Mouse (Mus musculus): ENCODE measurements around the gene Tuba1a. TPM values are rescaled to one million over a fixed set of nuclear protein-coding genes. Genes with fewer than 3 reads are reported as not detected.

Gene Tuba1a
- polyA plus RNA-seq, 1 experiment from 2014 or later: 3,177 TPM

DNA sequence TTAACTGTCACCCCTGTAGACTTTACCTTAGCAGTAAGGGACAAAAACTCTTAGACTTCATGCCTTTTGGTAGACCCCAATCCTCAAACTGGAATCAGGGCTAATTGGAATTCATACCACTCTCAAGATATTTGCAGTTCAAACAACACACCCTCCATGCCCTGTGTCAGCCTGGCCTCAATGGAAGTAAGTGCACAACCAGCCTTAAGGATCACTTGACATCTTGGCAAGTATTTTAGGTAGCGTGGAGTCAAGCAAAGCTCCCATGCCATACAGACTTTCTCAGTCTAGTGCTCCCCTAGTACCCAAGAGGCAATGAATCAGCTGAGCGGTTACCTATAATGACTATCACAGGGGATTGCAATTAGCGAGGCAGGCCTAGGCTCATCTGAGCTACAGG, 22.5 kb downstream of the Tuba1a start:
- Histone ChIP-seq H3K36me3 (replicated peaks; ENCODE audit: control insufficient read depth, insufficient read depth, low read depth, low read length) (no peaks in the 10 kb centered on the region), H3K27ac (replicated peaks; ENCODE audit: low read depth, low read length) (no peak overlapping the region), H3K27me3 (ENCODE audit: control insufficient read depth, insufficient read depth, low read length) (no peaks in the 10 kb centered on the region), H3K9me3 (replicated peaks; ENCODE audit: control insufficient read depth, low read length) (no peaks in the 10 kb centered on the region), H3K4me1 (ENCODE audit: control insufficient read depth, insufficient read depth, low read length) (0 out of 2 replicates have a peak, but pooled peaks cover 3% of the 10 kb centered on the region), H3K4me3 (ENCODE audit: low read depth, low read length) (no peak overlapping the region), H3K9ac (replicated peaks; ENCODE audit: low read length) (no peak overlapping the region), H3K4me2 (ENCODE audit: low read depth, low read length) (no peak overlapping the region)
- WGBS: 75% methylated on average over 3 of the region's 3 CpGs
- ATAC-seq (replicated peaks; ENCODE audit: insufficient number of reproducible peaks, low FRiP score, low TSS enrichment, low read depth) (no peak), DNase-seq (ENCODE audit: low spot score) (no peak)

DNA sequence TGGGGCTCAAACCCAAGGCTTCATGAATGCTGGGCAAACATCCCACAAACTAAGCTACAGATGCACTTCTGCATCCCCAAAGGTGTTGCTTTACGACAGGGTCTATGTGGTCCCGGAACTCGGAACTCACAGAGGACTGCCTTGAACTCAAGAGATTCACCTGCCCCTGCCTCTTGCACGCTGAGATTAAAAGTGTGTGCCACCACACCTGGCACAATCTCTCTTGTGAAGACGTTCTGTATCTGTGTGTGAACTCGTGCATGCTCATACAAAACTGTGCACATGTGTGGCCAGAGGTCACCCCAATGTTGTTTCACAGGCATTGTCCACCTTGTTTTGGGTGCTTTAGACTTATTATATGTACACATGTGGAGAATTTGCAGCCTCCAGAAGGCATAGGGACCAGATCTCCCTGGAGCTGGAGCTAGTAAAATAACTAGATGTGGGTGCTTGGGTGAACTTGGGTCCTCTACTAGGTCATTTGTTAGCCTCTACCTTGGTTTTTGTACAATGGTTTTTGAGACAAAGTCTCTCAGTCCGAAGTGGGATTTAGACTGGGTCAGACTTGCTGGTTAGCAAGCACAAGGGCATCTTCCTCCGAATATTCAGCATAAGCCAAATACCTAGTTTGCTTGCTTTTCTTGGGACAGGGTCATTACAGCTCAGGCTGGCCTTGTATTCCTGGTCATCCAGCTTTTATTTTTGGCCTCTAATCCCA, 23.3 kb downstream of the Tuba1a start:
- H3K4me1 ChIP-seq (ENCODE audit: control insufficient read depth, insufficient read depth, low read length): no peaks in the 10 kb centered on the region
- WGBS: 53% methylated on average over 8 of the region's 8 CpGs
- H3K27ac ChIP-seq (replicated peaks; ENCODE audit: low read depth, low read length): no peak overlapping the region
- ATAC-seq (replicated peaks; ENCODE audit: insufficient number of reproducible peaks, low FRiP score, low TSS enrichment, low read depth) (no peak), DNase-seq (ENCODE audit: low spot score) (no peak)
- H3K4me3 ChIP-seq (ENCODE audit: low read depth, low read length): no peak overlapping the region
- no peak overlapping the region for H3K4me2 ChIP-seq (ENCODE audit: low read depth, low read length)
- no peaks in the 10 kb centered on the region for H3K36me3 ChIP-seq (replicated peaks; ENCODE audit: control insufficient read depth, insufficient read depth, low read depth, low read length)
- H3K9me3 ChIP-seq (replicated peaks; ENCODE audit: control insufficient read depth, low read length): no peaks in the 10 kb centered on the region
- H3K27me3 ChIP-seq (ENCODE audit: control insufficient read depth, insufficient read depth, low read length): no peaks in the 10 kb centered on the region
- no peak overlapping the region for H3K9ac ChIP-seq (replicated peaks; ENCODE audit: low read length)

DNA sequence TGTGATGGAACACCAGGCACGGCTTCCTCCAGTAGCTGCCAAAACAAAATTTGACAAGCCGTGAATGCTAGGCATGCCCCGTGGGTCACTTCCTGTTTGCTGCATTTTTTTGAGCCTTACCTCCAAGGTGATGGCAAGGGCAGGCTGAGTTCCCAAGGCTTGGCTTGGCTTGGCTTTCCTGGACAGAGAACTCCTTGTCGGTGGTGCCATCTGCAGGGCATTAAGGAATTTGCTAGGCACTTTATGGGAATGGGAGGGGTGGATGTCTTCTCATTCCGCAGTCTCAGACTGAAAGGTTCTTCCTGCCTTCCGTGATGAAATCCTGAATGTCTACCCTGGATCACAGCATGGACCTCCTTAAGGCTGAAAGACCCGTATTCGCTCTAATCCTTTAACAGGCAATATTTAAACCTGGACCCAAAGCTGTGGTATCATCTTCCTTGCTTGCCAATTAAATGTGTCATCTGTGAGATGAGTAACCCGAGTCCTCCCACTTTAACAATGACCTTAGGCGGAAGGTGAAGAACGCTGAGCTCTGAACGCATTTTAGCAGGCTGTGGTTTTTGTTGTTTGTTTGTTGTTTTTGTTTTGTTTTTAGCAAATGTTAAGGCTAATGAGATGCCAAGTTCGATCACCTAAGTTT, 24.8 kb downstream of the Tuba1a start:
- Histone ChIP-seq H3K9me3 (replicated peaks; ENCODE audit: control insufficient read depth, low read length) (no peaks in the 10 kb centered on the region), H3K4me1 (ENCODE audit: control insufficient read depth, insufficient read depth, low read length) (no peaks in the 10 kb centered on the region), H3K27ac (replicated peaks; ENCODE audit: low read depth, low read length) (0 out of 2 replicates have a peak overlapping the region, but pooled peaks have one; percentile 28), H3K9ac (replicated peaks; ENCODE audit: low read length) (peak overlapping the region; percentile 1; the same call in 1 of the 2 replicates), H3K4me3 (ENCODE audit: low read depth, low read length) (no peak overlapping the region), H3K27me3 (ENCODE audit: control insufficient read depth, insufficient read depth, low read length) (no peaks in the 10 kb centered on the region), H3K4me2 (ENCODE audit: low read depth, low read length) (no peak overlapping the region), H3K36me3 (replicated peaks; ENCODE audit: control insufficient read depth, insufficient read depth, low read depth, low read length) (no peaks in the 10 kb centered on the region)
- WGBS: 11% methylated on average over 13 of the region's 13 CpGs
- peak; percentile 88 for DNase-seq (ENCODE audit: low spot score)
- ATAC-seq (replicated peaks; ENCODE audit: insufficient number of reproducible peaks, low FRiP score, low TSS enrichment, low read depth): peak; percentile 54

DNA sequence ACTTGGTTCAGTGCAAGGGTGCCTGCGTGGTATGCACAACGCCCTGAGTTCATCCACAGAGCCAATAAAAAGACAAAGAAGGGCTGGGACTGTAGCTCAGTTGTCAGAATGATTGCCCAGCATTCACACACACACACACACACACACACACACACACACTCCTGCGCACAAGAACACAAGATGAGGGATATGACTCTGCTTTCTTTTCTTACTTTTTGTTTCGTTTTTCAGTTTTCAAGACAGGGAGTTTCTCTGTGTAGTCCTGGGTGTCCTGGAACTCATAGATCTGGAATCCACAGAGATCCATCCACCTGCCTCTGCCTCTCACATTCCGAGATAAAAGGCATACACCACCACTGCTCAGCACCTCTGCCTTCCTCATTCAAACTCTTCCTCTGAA, 25.9 kb downstream of the Tuba1a start:
- DNase-seq (ENCODE audit: low spot score) (no peak), ATAC-seq (replicated peaks; ENCODE audit: insufficient number of reproducible peaks, low FRiP score, low TSS enrichment, low read depth) (no peak)
- no peak overlapping the region for H3K9ac ChIP-seq (replicated peaks; ENCODE audit: low read length)
- no peaks in the 10 kb centered on the region for H3K9me3 ChIP-seq (replicated peaks; ENCODE audit: control insufficient read depth, low read length)
- no peak overlapping the region for H3K4me2 ChIP-seq (ENCODE audit: low read depth, low read length)
- WGBS: 91% methylated on average over 5 of the region's 5 CpGs
- no peaks in the 10 kb centered on the region for H3K27me3 ChIP-seq (ENCODE audit: control insufficient read depth, insufficient read depth, low read length)
- no peak overlapping the region for H3K27ac ChIP-seq (replicated peaks; ENCODE audit: low read depth, low read length)
- H3K4me3 ChIP-seq (ENCODE audit: low read depth, low read length): no peak overlapping the region
- no peaks in the 10 kb centered on the region for H3K4me1 ChIP-seq (ENCODE audit: control insufficient read depth, insufficient read depth, low read length)
- H3K36me3 ChIP-seq (replicated peaks; ENCODE audit: control insufficient read depth, insufficient read depth, low read depth, low read length): no peaks in the 10 kb centered on the region

DNA sequence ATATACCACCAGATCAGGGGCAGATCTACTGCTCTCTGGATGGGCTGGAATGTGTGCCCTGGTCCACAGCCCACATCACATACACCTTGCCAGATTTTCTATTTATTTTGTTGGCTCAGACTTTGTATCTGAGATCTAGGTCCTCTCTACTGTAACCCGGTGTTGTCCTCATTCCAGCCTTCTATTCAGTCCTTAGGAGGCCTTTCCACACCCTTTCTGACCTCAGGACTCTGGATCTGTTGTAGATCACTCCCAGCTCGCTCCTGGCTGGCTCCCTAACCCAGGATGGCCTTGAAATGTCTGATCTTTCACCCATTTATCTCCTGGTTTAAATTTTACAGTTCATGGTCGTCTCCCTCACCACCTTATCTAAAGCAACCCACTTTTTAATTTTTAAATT, 28.8 kb downstream of the Tuba1a start:
- H3K9me3 ChIP-seq (replicated peaks; ENCODE audit: control insufficient read depth, low read length): no peaks in the 10 kb centered on the region
- H3K9ac ChIP-seq (replicated peaks; ENCODE audit: low read length): no peak overlapping the region
- H3K4me3 ChIP-seq (ENCODE audit: low read depth, low read length): no peak overlapping the region
- no peaks in the 10 kb centered on the region for H3K27me3 ChIP-seq (ENCODE audit: control insufficient read depth, insufficient read depth, low read length)
- H3K36me3 ChIP-seq (replicated peaks; ENCODE audit: control insufficient read depth, insufficient read depth, low read depth, low read length): no peaks in the 10 kb centered on the region
- WGBS: 79% methylated on average over 3 of the region's 3 CpGs
- H3K27ac ChIP-seq (replicated peaks; ENCODE audit: low read depth, low read length): no peak overlapping the region
- no peak for ATAC-seq (replicated peaks; ENCODE audit: insufficient number of reproducible peaks, low FRiP score, low TSS enrichment, low read depth)
- no peak overlapping the region for H3K4me2 ChIP-seq (ENCODE audit: low read depth, low read length)
- no peak for DNase-seq (ENCODE audit: low spot score)
- H3K4me1 ChIP-seq (ENCODE audit: control insufficient read depth, insufficient read depth, low read length): no peaks in the 10 kb centered on the region

DNA sequence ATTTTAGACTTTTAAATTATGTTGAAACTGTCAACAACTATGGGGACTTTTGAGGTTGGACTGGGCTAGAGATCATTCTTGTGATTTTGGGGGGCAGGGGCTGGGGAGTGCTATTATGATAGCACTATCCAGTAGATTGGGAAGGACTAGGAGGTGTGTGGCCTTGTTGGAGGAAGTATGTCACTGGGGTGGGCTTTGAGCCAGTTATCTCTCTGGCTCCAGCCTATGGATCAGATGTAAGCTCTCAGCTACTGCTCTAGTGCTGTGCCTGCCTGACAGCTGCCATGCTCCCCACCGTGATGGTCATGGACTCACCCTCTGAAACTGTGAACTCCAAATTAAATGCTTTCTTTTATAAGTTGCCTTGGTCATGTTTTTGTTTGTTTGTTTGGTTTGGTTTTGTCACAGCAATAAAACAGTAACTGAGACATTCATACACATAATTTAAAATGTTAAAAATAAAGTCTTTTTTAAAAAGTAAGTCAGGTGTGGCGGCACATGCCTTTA, 30.4 kb downstream of the Tuba1a start:
- Histone ChIP-seq H3K27ac (replicated peaks; ENCODE audit: low read depth, low read length) (no peak overlapping the region), H3K9me3 (replicated peaks; ENCODE audit: control insufficient read depth, low read length) (no peaks in the 10 kb centered on the region), H3K36me3 (replicated peaks; ENCODE audit: control insufficient read depth, insufficient read depth, low read depth, low read length) (no peaks in the 10 kb centered on the region), H3K4me3 (ENCODE audit: low read depth, low read length) (no peak overlapping the region), H3K27me3 (ENCODE audit: control insufficient read depth, insufficient read depth, low read length) (no peaks in the 10 kb centered on the region), H3K9ac (replicated peaks; ENCODE audit: low read length) (no peak overlapping the region), H3K4me2 (ENCODE audit: low read depth, low read length) (no peak overlapping the region), H3K4me1 (ENCODE audit: control insufficient read depth, insufficient read depth, low read length) (no peaks in the 10 kb centered on the region)
- ATAC-seq (replicated peaks; ENCODE audit: insufficient number of reproducible peaks, low FRiP score, low TSS enrichment, low read depth): no peak
- no peak for DNase-seq (ENCODE audit: low spot score)
- 70% methylated on average over 2 of the region's 2 CpGs for WGBS

DNA sequence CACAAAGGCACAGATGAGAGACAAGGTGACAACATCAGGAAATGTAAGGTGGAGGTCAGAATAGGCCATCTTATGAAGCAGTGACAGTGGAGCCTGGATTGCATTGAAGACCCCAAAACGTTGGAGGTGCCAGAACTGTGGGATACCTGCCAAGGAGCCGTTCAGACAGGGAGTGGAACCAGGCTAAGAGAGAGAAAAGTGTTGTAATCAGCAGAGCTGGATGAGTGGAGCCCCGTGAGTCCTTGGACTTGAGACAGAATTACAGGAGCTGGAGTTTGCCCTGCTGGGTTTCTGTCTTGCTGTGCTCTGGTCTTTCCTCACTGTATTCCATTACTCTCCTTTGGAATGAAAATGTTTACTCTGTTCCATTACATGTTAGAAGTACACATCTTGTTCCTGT, 30.9 kb downstream of the Tuba1a start:
- Histone ChIP-seq H3K4me3 (ENCODE audit: low read depth, low read length) (no peak overlapping the region), H3K9me3 (replicated peaks; ENCODE audit: control insufficient read depth, low read length) (no peaks in the 10 kb centered on the region), H3K27ac (replicated peaks; ENCODE audit: low read depth, low read length) (no peak overlapping the region), H3K27me3 (ENCODE audit: control insufficient read depth, insufficient read depth, low read length) (no peaks in the 10 kb centered on the region), H3K4me2 (ENCODE audit: low read depth, low read length) (no peak overlapping the region), H3K4me1 (ENCODE audit: control insufficient read depth, insufficient read depth, low read length) (no peaks in the 10 kb centered on the region), H3K9ac (replicated peaks; ENCODE audit: low read length) (no peak overlapping the region), H3K36me3 (replicated peaks; ENCODE audit: control insufficient read depth, insufficient read depth, low read depth, low read length) (no peaks in the 10 kb centered on the region)
- ATAC-seq (replicated peaks; ENCODE audit: insufficient number of reproducible peaks, low FRiP score, low TSS enrichment, low read depth): no peak
- no peak for DNase-seq (ENCODE audit: low spot score)
- 61% methylated on average over 3 of the region's 3 CpGs for WGBS

DNA sequence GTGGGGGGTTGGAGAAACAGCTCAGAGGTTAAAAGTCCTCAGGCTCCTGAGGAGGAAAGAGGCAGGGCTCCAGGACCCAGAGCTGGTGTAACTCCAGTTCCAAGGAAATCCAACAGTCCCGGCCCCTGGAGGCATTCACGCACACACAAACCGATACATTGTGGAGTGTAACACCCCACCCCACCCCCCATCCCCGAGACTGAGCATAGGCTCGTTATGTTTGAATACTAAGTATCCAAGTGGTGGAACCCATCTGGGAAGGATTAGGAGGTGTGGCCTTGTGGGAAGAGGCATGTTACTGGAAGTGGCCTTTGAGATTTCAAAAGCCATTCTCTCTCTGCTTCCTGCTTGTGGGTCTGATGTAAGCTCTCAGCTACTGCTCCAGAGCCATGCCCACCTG, 32.0 kb downstream of the Tuba1a start:
- no peak overlapping the region for H3K27ac ChIP-seq (replicated peaks; ENCODE audit: low read depth, low read length)
- H3K36me3 ChIP-seq (replicated peaks; ENCODE audit: control insufficient read depth, insufficient read depth, low read depth, low read length): no peaks in the 10 kb centered on the region
- DNase-seq (ENCODE audit: low spot score): no peak
- no peak for ATAC-seq (replicated peaks; ENCODE audit: insufficient number of reproducible peaks, low FRiP score, low TSS enrichment, low read depth)
- no peaks in the 10 kb centered on the region for H3K4me1 ChIP-seq (ENCODE audit: control insufficient read depth, insufficient read depth, low read length)
- 72% methylated on average over 5 of the region's 5 CpGs for WGBS
- no peaks in the 10 kb centered on the region for H3K27me3 ChIP-seq (ENCODE audit: control insufficient read depth, insufficient read depth, low read length)
- H3K4me3 ChIP-seq (ENCODE audit: low read depth, low read length): no peak overlapping the region
- no peaks in the 10 kb centered on the region for H3K9me3 ChIP-seq (replicated peaks; ENCODE audit: control insufficient read depth, low read length)
- H3K9ac ChIP-seq (replicated peaks; ENCODE audit: low read length): no peak overlapping the region
- no peak overlapping the region for H3K4me2 ChIP-seq (ENCODE audit: low read depth, low read length)

Data from embryonic facial prominence, embryonic 11.5 days (tissue).